Comparison of ENCODE assay signal across 9 mouse cellular contexts in genomic region chr1:191493476-191494302, GRCm38 (mm10).
DNase-seq lines count a peak whose midpoint lies in the region; TF ChIP-seq lines count a peak whose summit lies in the region.
"Had no signal": no experiment of that assay in that cellular context is flagged by ENCODE, and none has a peak within 500 bp of the region (broad histone marks: within the 10 kb centered on the region; RNA-seq: fewer than 3 reads in every experiment).

No protein-coding gene starts in this region.

- no peaks in the 10 kb centered on the region for H3K79me2 ChIP-seq in myocyte (ENCODE audit: control insufficient read depth, insufficient read depth)

- H3K27me3 ChIP-seq in myocyte (ENCODE audit: control insufficient read depth, insufficient read depth, insufficient read length), result no peaks in the 10 kb centered on the region
- H3K27me3 ChIP-seq: Patski had no signal

- H3K4me2 ChIP-seq in myocyte (ENCODE audit: low read depth), result peak overlapping the region; percentile 44

- no peak overlapping the region for H3K4me3 ChIP-seq in layer of hippocampus, adult 2 months
- no peak overlapping the region for H3K4me3 ChIP-seq in myocyte

- H3ac ChIP-seq in myocyte (ENCODE audit: control insufficient read depth, insufficient read length), result no peak overlapping the region

- no peak for TF ChIP-seq POLR2A in myocyte (IDR thresholded peaks at IDR 0.05; ENCODE audit: insufficient read length, low read depth)

- no peaks in the 10 kb centered on the region for H3K36me3 ChIP-seq in myocyte (ENCODE audit: control insufficient read depth, insufficient read depth)

- H3K27ac ChIP-seq in layer of hippocampus, adult 2 months, result peak overlapping the region; percentile 73

- no peak for TF ChIP-seq CTCF in layer of hippocampus, adult 2 months (conservative IDR thresholded peaks at IDR 0.05)

- no peak for DNase-seq in layer of hippocampus, adult 2 months (ENCODE audit: low spot score in 2 of 2)
- no peak for DNase-seq in layer of hippocampus, adult 9-11 months
- DNase-seq in gastrocnemius, postnatal 25 days, result peak; percentile 45
- peak; percentile 74 to 79 for DNase-seq in kidney, postnatal 25 days
- no peak for DNase-seq in thymus, postnatal 25 days
- DNase-seq in urinary bladder, postnatal 14 days (ENCODE audit: low spot score), result no peak
- no peak for DNase-seq in frontal cortex, adult 2 months (ENCODE audit: extremely low spot score in 1 of 2, low spot score in 1 of 2)

TF ChIP-seq in myocyte, 11 proteins besides CTCF, POLR2A, EP300 and RAD21:
- no peak for TF ChIP-seq MYOD1 (IDR thresholded peaks at IDR 0.05; ENCODE audit: control insufficient read depth in 1 of 3, insufficient read length in 2 of 3, low read depth in 2 of 3)
- no peak for TF ChIP-seq MYOG (IDR thresholded peaks at IDR 0.05; ENCODE audit: control insufficient read depth in 1 of 3, insufficient read depth in 1 of 3, insufficient read length in 2 of 3, low read depth in 2 of 3)
- no peak for TF ChIP-seq POLR2AphosphoS2 (IDR thresholded peaks at IDR 0.05; ENCODE audit: insufficient read length, low read depth)
- TF ChIP-seq SRF (IDR thresholded peaks at IDR 0.05; ENCODE audit: control insufficient read depth, insufficient read length, low read depth), result no peak
- TF ChIP-seq TCF12 (IDR thresholded peaks at IDR 0.05; ENCODE audit: insufficient read depth, poor library complexity, severe bottlenecking), result no peak
- TF ChIP-seq TCF3 (IDR thresholded peaks at IDR 0.05; ENCODE audit: insufficient read length, low read depth), result no peak
- TF ChIP-seq REST (IDR thresholded peaks at IDR 0.05; ENCODE audit: insufficient read depth, insufficient read length), result no peak
- TF ChIP-seq MAX (IDR thresholded peaks at IDR 0.05; ENCODE audit: low read depth), result no peak
- TF ChIP-seq CEBPB (IDR thresholded peaks at IDR 0.05; ENCODE audit: insufficient read depth, poor library complexity, severe bottlenecking), result no peak
- no peak for TF ChIP-seq E2F4 (IDR thresholded peaks at IDR 0.05; ENCODE audit: insufficient read depth)
- TF ChIP-seq USF1 (IDR thresholded peaks at IDR 0.05; ENCODE audit: low read depth), result no peak
TF ChIP-seq in myocyte: peak in this region for 0.

Comparison
In these comparisons a context has a peak if more than half of its experiments do, and no peak if none do; other contexts are left out.
1. DNase-seq: peak in gastrocnemius, postnatal 25 days (single experiment) and kidney, postnatal 25 days (2 of 2); none in layer of hippocampus, adult 2 months (0 of 2), layer of hippocampus, adult 9-11 months (single experiment), thymus, postnatal 25 days (single experiment), urinary bladder, postnatal 14 days (single experiment) and frontal cortex, adult 2 months (0 of 2).